Mouse (Mus musculus): ENCODE results near the gene Dnajb13. TPM values are rescaled to one million over a fixed set of nuclear protein-coding genes. Genes with fewer than 3 reads are reported as not detected.

The Dnajb13 gene
- polyA plus RNA-seq (2012; rRNA removed): 0.29 and 0.49 TPM in 2 replicates

DNA sequence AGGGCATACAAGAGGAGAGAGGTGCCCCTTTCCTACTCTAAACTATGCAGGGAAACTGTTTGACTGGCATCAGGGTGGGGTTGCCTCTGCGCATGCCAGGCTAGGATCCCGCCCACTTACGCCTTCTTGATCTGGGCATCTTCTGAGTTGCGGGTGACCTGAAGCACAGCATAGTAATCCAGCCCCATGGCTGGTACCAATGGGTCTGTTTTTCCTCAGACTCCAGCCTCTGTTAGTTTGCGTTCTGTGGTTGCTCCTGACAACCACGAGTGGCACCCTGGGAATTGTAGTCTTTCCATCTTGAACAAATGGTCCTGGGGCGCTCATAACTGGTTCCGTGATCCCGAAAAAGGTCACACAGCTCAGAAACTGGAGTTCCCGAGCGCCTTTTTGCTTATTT, at the start of gene Dnajb13:
Gene Dnajb13 (minus strand): TSS at position 388 of the 400 bp plus-strand sequence.
- H3K27ac ChIP-seq (ENCODE audit: insufficient read depth, low read depth, low read length): no peak within 1 kb of the TSS
- H3K36me3 ChIP-seq (ENCODE audit: control insufficient read depth, insufficient read depth, low read length): no peaks in the 10 kb centered on the region
- TF ChIP-seq POLR2A (IDR thresholded peaks at IDR 0.05; ENCODE audit: low read depth, low read length): no peak
- TF ChIP-seq CTCF (IDR thresholded peaks at IDR 0.05; ENCODE audit: extremely low read depth, insufficient read length, insufficient replicate concordance, low read depth, low read length): no peak
- no peaks in the 10 kb centered on the region for H3K4me1 ChIP-seq (ENCODE audit: control insufficient read depth, insufficient read depth, insufficient read length, low read length)
- H3K27me3 ChIP-seq (ENCODE audit: control insufficient read depth, insufficient read depth, low read length): no peaks in the 10 kb centered on the region
- WGBS: 70% methylated on average over 11 of the region's 11 CpGs
- H3K4me3 ChIP-seq (ENCODE audit: low read depth, low read length): no peak within 1 kb of the TSS

- peaks cover 9% of the 10 kb centered on the region; the same call in 1 of the 2 replicates for H3K4me1 ChIP-seq (ENCODE audit: control insufficient read depth, insufficient read depth, insufficient read length, low read length)
- H3K27me3 ChIP-seq (ENCODE audit: control insufficient read depth, insufficient read depth, low read length): no peaks in the 10 kb centered on the region
- peaks cover 7% of the 10 kb centered on the region for H3K36me3 ChIP-seq (ENCODE audit: control insufficient read depth, insufficient read depth, low read length)
- 0 out of 2 replicates have a peak overlapping the region, but pooled peaks have one; percentile 11 for H3K27ac ChIP-seq (ENCODE audit: insufficient read depth, low read depth, low read length)
- TF ChIP-seq POLR2A (IDR thresholded peaks at IDR 0.05; ENCODE audit: low read depth, low read length) (no peak), CTCF (IDR thresholded peaks at IDR 0.05; ENCODE audit: extremely low read depth, insufficient read length, insufficient replicate concordance, low read depth, low read length) (no peak)
- no peak overlapping the region for H3K4me3 ChIP-seq (ENCODE audit: low read depth, low read length)
- 67% methylated on average over 11 of the region's 11 CpGs for WGBS
Measured at GRCm38 (mm10) chr7:100561861-100562587, 47.3 kb upstream of the Dnajb13 start.

DNA sequence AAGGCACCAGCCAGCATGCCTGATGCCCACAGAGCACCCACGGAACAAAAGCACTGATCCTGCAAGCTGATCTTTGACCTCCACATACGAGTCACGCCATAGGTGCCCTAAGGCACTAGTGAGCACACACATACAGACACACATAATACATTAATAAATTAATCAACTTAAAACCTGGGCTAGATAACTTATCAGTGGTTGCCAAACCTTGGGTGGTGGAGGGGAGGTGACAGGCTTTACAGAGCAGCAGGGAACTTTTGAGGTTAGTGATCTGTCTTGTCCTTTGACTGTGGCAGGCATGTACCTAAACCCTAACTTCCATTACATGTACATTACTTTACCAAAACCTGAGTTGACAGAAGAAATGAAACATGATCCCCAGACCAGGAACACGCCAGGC, 44.6 kb upstream of the Dnajb13 start:
- H3K27me3 ChIP-seq (ENCODE audit: control insufficient read depth, insufficient read depth, low read length): no peaks in the 10 kb centered on the region
- peaks cover 15% of the 10 kb centered on the region for H3K4me1 ChIP-seq (ENCODE audit: control insufficient read depth, insufficient read depth, insufficient read length, low read length)
- 48% methylated on average over 4 of the region's 4 CpGs for WGBS
- TF ChIP-seq POLR2A (IDR thresholded peaks at IDR 0.05; ENCODE audit: low read depth, low read length) (no peak), CTCF (IDR thresholded peaks at IDR 0.05; ENCODE audit: extremely low read depth, insufficient read length, insufficient replicate concordance, low read depth, low read length) (no peak)
- peaks cover 3% of the 10 kb centered on the region for H3K36me3 ChIP-seq (ENCODE audit: control insufficient read depth, insufficient read depth, low read length)
- H3K27ac ChIP-seq (ENCODE audit: insufficient read depth, low read depth, low read length): no peak overlapping the region; the same call in 1 of the 2 replicates
- H3K4me3 ChIP-seq (ENCODE audit: low read depth, low read length): no peak overlapping the region

GRCm38 (mm10) chr7:100557241-100557640, 42.5 kb upstream of the Dnajb13 start:
- H3K27me3 ChIP-seq (ENCODE audit: control insufficient read depth, insufficient read depth, low read length): no peaks in the 10 kb centered on the region
- peaks cover 15% of the 10 kb centered on the region for H3K4me1 ChIP-seq (ENCODE audit: control insufficient read depth, insufficient read depth, insufficient read length, low read length)
- no peak overlapping the region for H3K4me3 ChIP-seq (ENCODE audit: low read depth, low read length)
- 61% methylated on average over 5 of the region's 5 CpGs for WGBS
- H3K36me3 ChIP-seq (ENCODE audit: control insufficient read depth, insufficient read depth, low read length): no peaks in the 10 kb centered on the region
- TF ChIP-seq CTCF (IDR thresholded peaks at IDR 0.05; ENCODE audit: extremely low read depth, insufficient read length, insufficient replicate concordance, low read depth, low read length) (no peak), POLR2A (IDR thresholded peaks at IDR 0.05; ENCODE audit: low read depth, low read length) (no peak)
- no peak overlapping the region for H3K27ac ChIP-seq (ENCODE audit: insufficient read depth, low read depth, low read length)

DNA sequence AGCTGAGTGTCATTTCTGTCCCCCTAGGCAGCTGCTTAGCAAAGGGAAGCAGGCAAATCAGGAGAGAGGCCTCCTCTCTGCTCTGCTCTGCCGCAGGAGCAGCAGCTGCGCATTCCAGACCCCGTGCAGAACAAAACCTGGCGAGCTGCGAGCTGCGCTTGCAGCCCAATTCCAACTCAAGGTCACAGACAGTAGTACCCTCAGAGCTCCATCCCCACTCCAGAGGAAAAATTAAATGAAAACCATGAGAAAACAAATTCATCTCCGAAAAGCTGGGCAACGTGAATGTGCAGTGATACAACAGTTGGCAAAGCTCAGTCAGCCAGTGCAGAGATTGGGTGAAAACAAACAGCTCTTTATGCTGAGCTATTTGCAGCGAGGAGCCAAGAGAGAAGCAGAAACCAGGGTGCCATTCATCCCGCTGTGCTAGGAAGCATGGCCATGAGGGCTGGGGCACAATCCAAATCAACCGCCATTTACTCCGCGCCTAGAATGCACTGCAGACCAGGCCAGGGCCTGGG, 40.7 kb upstream of the Dnajb13 start:
- WGBS: 41% methylated on average over 13 of the region's 13 CpGs
- H3K27me3 ChIP-seq (ENCODE audit: control insufficient read depth, insufficient read depth, low read length): no peaks in the 10 kb centered on the region
- TF ChIP-seq POLR2A (IDR thresholded peaks at IDR 0.05; ENCODE audit: low read depth, low read length) (no peak), CTCF (IDR thresholded peaks at IDR 0.05; ENCODE audit: extremely low read depth, insufficient read length, insufficient replicate concordance, low read depth, low read length) (no peak)
- H3K36me3 ChIP-seq (ENCODE audit: control insufficient read depth, insufficient read depth, low read length): 0 out of 2 replicates have a peak, but pooled peaks cover 2% of the 10 kb centered on the region
- H3K4me1 ChIP-seq (ENCODE audit: control insufficient read depth, insufficient read depth, insufficient read length, low read length): peaks cover 12% of the 10 kb centered on the region
- peak overlapping the region; percentile 83 for H3K27ac ChIP-seq (ENCODE audit: insufficient read depth, low read depth, low read length)
- no peak overlapping the region for H3K4me3 ChIP-seq (ENCODE audit: low read depth, low read length)

- 34% methylated on average over 5 of the region's 5 CpGs for WGBS
- no peak overlapping the region for H3K4me3 ChIP-seq (ENCODE audit: low read depth, low read length)
Measured at GRCm38 (mm10) chr7:100554939-100555338, 40.2 kb upstream of the Dnajb13 start.

GRCm38 (mm10) chr7:100550338-100551007, 35.7 kb upstream of the Dnajb13 start:
- no peak for TF ChIP-seq POLR2A (IDR thresholded peaks at IDR 0.05; ENCODE audit: low read depth, low read length)
- H3K27ac ChIP-seq (ENCODE audit: insufficient read depth, low read depth, low read length): no peak overlapping the region
- H3K4me1 ChIP-seq (ENCODE audit: control insufficient read depth, insufficient read depth, insufficient read length, low read length): peaks cover 3% of the 10 kb centered on the region
- no peaks in the 10 kb centered on the region for H3K27me3 ChIP-seq (ENCODE audit: control insufficient read depth, insufficient read depth, low read length)
- H3K36me3 ChIP-seq (ENCODE audit: control insufficient read depth, insufficient read depth, low read length): peaks cover 8% of the 10 kb centered on the region
- WGBS: 54% methylated on average over 5 of the region's 5 CpGs
- H3K4me3 ChIP-seq (ENCODE audit: low read depth, low read length): no peak overlapping the region

More at GRCm38 (mm10) chr7:100554939-100555338, 40.2 kb upstream of the Dnajb13 start:
- H3K27ac ChIP-seq (ENCODE audit: insufficient read depth, low read depth, low read length): peak overlapping the region; percentile 13
- peaks cover 3% of the 10 kb centered on the region; the same call in 1 of the 2 replicates for H3K36me3 ChIP-seq (ENCODE audit: control insufficient read depth, insufficient read depth, low read length)
- peaks cover 12% of the 10 kb centered on the region for H3K4me1 ChIP-seq (ENCODE audit: control insufficient read depth, insufficient read depth, insufficient read length, low read length)
- TF ChIP-seq CTCF (IDR thresholded peaks at IDR 0.05; ENCODE audit: extremely low read depth, insufficient read length, insufficient replicate concordance, low read depth, low read length): no peak
- no peak; the same call in 1 of the 2 replicates for TF ChIP-seq POLR2A (IDR thresholded peaks at IDR 0.05; ENCODE audit: low read depth, low read length)
- H3K27me3 ChIP-seq (ENCODE audit: control insufficient read depth, insufficient read depth, low read length): no peaks in the 10 kb centered on the region

All from small intestine, adult 2 months (tissue).